22 mouse cellular contexts compared by ENCODE assay signal in genomic region chr11:112728154-112728952, GRCm38 (mm10). TPM values are rescaled to one million over a fixed set of nuclear protein-coding genes. Genes with fewer than 3 reads are reported as not detected.
DNase-seq lines count a peak whose midpoint lies in the region; ATAC-seq and TF ChIP-seq lines count a peak whose summit lies in the region.
"Had no signal": no experiment of that assay in that cellular context is flagged by ENCODE, and none has a peak within 500 bp of the region (broad histone marks: within the 10 kb centered on the region; RNA-seq: fewer than 3 reads in every experiment).

No protein-coding gene starts in this region.

- no peak overlapping the region for H3K9ac ChIP-seq in heart, embryonic 11.5 days (ENCODE audit: low read depth, low read length)
- no peak overlapping the region for H3K9ac ChIP-seq in lung, embryonic 14.5 days
- H3K9ac ChIP-seq: forebrain, postnatal 0 days; limb, embryonic 12.5 days; neural tube, embryonic 12.5 days had no signal

- no peak overlapping the region for H3K4me3 ChIP-seq in heart, embryonic 11.5 days (ENCODE audit: low read depth, low read length)
- no peak overlapping the region for H3K4me3 ChIP-seq in lung, embryonic 14.5 days (ENCODE audit: low read depth, low read length)
- H3K4me3 ChIP-seq in embryonic facial prominence, embryonic 10.5 days: no peak overlapping the region
- H3K4me3 ChIP-seq: erythroblast, embryonic 14.5 days; gastrocnemius, adult 2 months; limb, embryonic 12.5 days; neural tube, embryonic 12.5 days had no signal

- H3K36me3 ChIP-seq in heart, embryonic 11.5 days (ENCODE audit: control insufficient read depth, insufficient read depth, low read length): no peaks in the 10 kb centered on the region
- H3K36me3 ChIP-seq in lung, embryonic 14.5 days (ENCODE audit: insufficient read depth): no peaks in the 10 kb centered on the region
- no peaks in the 10 kb centered on the region for H3K36me3 ChIP-seq in embryonic facial prominence, embryonic 10.5 days (replicated peaks)
- H3K36me3 ChIP-seq: limb, embryonic 12.5 days; neural tube, embryonic 12.5 days had no signal

- peak; percentile 74 for DNase-seq in heart, adult 11 months
- peak; percentile 63 for DNase-seq in lung, embryonic 14.5 days
- no peak for DNase-seq in lung, postnatal 25 days (ENCODE audit: low spot score)
- DNase-seq in embryonic facial prominence, embryonic 10.5 days (ENCODE audit: low spot score): peak; percentile 49
- DNase-seq in urinary bladder, adult 2 months (ENCODE audit: low spot score): peak; percentile 28
- no peak for DNase-seq in left cerebral cortex, postnatal 4 days
- DNase-seq in B cell, adult 2 months: no peak
- DNase-seq: adrenal gland, adult 2 months; cerebellum, adult 11-12 months; forebrain, postnatal 0 days; gastrocnemius, adult 2 months; heart, postnatal 36 days; kidney, postnatal 25 days; lung, adult 2 months; right cerebral cortex, postnatal 4 days had no signal

- H3K4me2 ChIP-seq in heart, embryonic 11.5 days: no peak overlapping the region
- H3K4me2 ChIP-seq in lung, embryonic 14.5 days: 0 out of 2 replicates have a peak overlapping the region, but pooled peaks have one; percentile 10
- H3K4me2 ChIP-seq: limb, embryonic 12.5 days; neural tube, embryonic 12.5 days had no signal

- no peak overlapping the region for H3K27ac ChIP-seq in heart, embryonic 11.5 days (ENCODE audit: low read depth, low read length)
- peak overlapping the region; percentile 46; the same call in 1 of the 2 replicates for H3K27ac ChIP-seq in lung, embryonic 14.5 days (ENCODE audit: low read depth)
- H3K27ac ChIP-seq in embryonic facial prominence, embryonic 10.5 days (replicated peaks): peak overlapping the region; percentile 32; the same call in 1 of the 2 replicates
- H3K27ac ChIP-seq: gastrocnemius, adult 2 months; limb, embryonic 12.5 days; neural tube, embryonic 12.5 days had no signal

- H3K9me3 ChIP-seq in heart, embryonic 11.5 days (replicated peaks; ENCODE audit: control insufficient read depth, low read length): no peaks in the 10 kb centered on the region
- H3K9me3 ChIP-seq in lung, embryonic 14.5 days (ENCODE audit: low read depth, low read length): no peaks in the 10 kb centered on the region
- no peaks in the 10 kb centered on the region for H3K9me3 ChIP-seq in embryonic facial prominence, embryonic 10.5 days
- H3K9me3 ChIP-seq: limb, embryonic 12.5 days; neural tube, embryonic 12.5 days had no signal

- no peak for TF ChIP-seq CTCF in lung, embryonic 14.5 days (IDR thresholded peaks at IDR 0.05; ENCODE audit: low read depth)

- WGBS in heart, embryonic 11.5 days (ENCODE audit: insufficient replicate concordance): 15% methylated on average over 15 of the region's 15 CpGs
- 10% methylated on average over 15 of the region's 15 CpGs for WGBS in lung, embryonic 14.5 days
- WGBS in embryonic facial prominence, embryonic 10.5 days: 33% methylated on average over 15 of the region's 15 CpGs

- intact Hi-C loops in left cerebral cortex, postnatal 4 days (cut with DNase I): no loop called here

- no peak for ATAC-seq in heart, embryonic 11.5 days (replicated peaks; ENCODE audit: insufficient number of reproducible peaks, low FRiP score, low TSS enrichment)
- peak; percentile 49; the same call in 1 of the 2 replicates for ATAC-seq in lung, embryonic 14.5 days (ENCODE audit: insufficient read depth)
- ATAC-seq: forebrain, postnatal 0 days; inflammation-experienced regulatory T-cells, adult 6 months had no signal

- H3K27me3 ChIP-seq in heart, embryonic 11.5 days (ENCODE audit: control insufficient read depth, insufficient read depth, low read length): no peaks in the 10 kb centered on the region
- no peaks in the 10 kb centered on the region for H3K27me3 ChIP-seq in lung, embryonic 14.5 days (ENCODE audit: insufficient read depth, low read length)
- no peaks in the 10 kb centered on the region for H3K27me3 ChIP-seq in embryonic facial prominence, embryonic 10.5 days (replicated peaks; ENCODE audit: low read depth, poor library complexity, severe bottlenecking)
- H3K27me3 ChIP-seq: neural tube, embryonic 12.5 days had no signal

- peaks cover 9% of the 10 kb centered on the region; the same call in 1 of the 2 replicates for H3K4me1 ChIP-seq in heart, embryonic 11.5 days (ENCODE audit: control insufficient read depth, insufficient read depth, low read length)
- peaks cover 5% of the 10 kb centered on the region; the same call in 1 of the 2 replicates for H3K4me1 ChIP-seq in lung, embryonic 14.5 days (ENCODE audit: insufficient read depth)
- peaks cover 16% of the 10 kb centered on the region for H3K4me1 ChIP-seq in embryonic facial prominence, embryonic 10.5 days
- H3K4me1 ChIP-seq: neural tube, embryonic 12.5 days had no signal

RNA-seq across cellular contexts. Expression of gene Sox9, which starts 53.7 kb away (rescaled TPM):
- polyA plus RNA-seq in heart, embryonic 11.5 days (2014; fragmentation: Nextera tagmentation; extraction: Ambion mirVana): 42.6 and 44.3 TPM in 2 replicates
- polyA plus RNA-seq in lung, embryonic 14.5 days (2014; fragmentation: Nextera tagmentation; extraction: Ambion mirVana): 75.7 and 81.6 TPM in 2 replicates
- 108 and 112 TPM in 2 replicates for polyA plus RNA-seq in embryonic facial prominence, embryonic 10.5 days (2016; fragmentation: Nextera tagmentation; extraction: Ambion mirVana)
- polyA plus RNA-seq in urinary bladder, adult 2 months (2012; rRNA removed): 0.96 and 1.1 TPM in 2 replicates
- 10 to 100 TPM; 21.3 to 21.4 TPM for total RNA-seq in left cerebral cortex, postnatal 4 days (2021)
- total RNA-seq: common myeloid progenitor, adult 5-6 weeks; megakaryocyte, adult 5-6 weeks had no signal
- polyA plus RNA-seq: erythroblast, embryonic 14.5 days; inflammation-experienced regulatory T-cells, adult 6 months had no signal

Comparison
In these comparisons a context has a peak if more than half of its experiments do, and no peak if none do; other contexts are left out.
1. DNase-seq: peak in heart, adult 11 months (single experiment), lung, embryonic 14.5 days (single experiment), embryonic facial prominence, embryonic 10.5 days (single experiment) and urinary bladder, adult 2 months (single experiment); none in lung, postnatal 25 days (single experiment), left cerebral cortex, postnatal 4 days (single experiment) and B cell, adult 2 months (0 of 2).
2. RNA of gene Sox9, which starts 53.7 kb away (polyA plus RNA-seq): 108 to 112 TPM in embryonic facial prominence, embryonic 10.5 days, 75.7 to 81.6 TPM in lung, embryonic 14.5 days and 42.6 to 44.3 TPM in heart, embryonic 11.5 days; 0.96 to 1.1 TPM in urinary bladder, adult 2 months; every median in the first group is over 10 times any median in the second.